Mouse (Mus musculus): ENCODE measurements around the gene Epm2a. TPM values are rescaled to one million over a fixed set of nuclear protein-coding genes. Genes with fewer than 3 reads are reported as not detected.

Gene Epm2a
- total and polyA plus RNA-seq, 3 experiments = 12.1 to 35.4 (median 31.2) TPM

GRCm38 (mm10) chr10:11439342-11439741, 96.1 kb downstream of the Epm2a start:
- intact Hi-C loops (cut with DNase I) = no loop called here
- no peak overlapping the region for H3K27ac ChIP-seq
- H3K27me3 ChIP-seq (ENCODE audit: control insufficient read depth, insufficient read depth, low read length) = no peaks in the 10 kb centered on the region
- DNase-seq = no peak
- no peak for TF ChIP-seq EP300 (IDR thresholded peaks at IDR 0.05; ENCODE audit: insufficient read depth, low read depth, low read length)
- TF ChIP-seq CTCF (IDR thresholded peaks at IDR 0.05) = no peak
- no peak for TF ChIP-seq POLR2A (IDR thresholded peaks at IDR 0.05; ENCODE audit: insufficient read depth, low read depth, low read length)
- no peaks in the 10 kb centered on the region for H3K4me1 ChIP-seq (ENCODE audit: control insufficient read depth, insufficient read depth, low read length)
- 85% methylated on average over 6 of the region's 6 CpGs for WGBS
- H3K9ac ChIP-seq (ENCODE audit: low read depth, low read length) = no peak overlapping the region
- no peaks in the 10 kb centered on the region for H3K36me3 ChIP-seq (ENCODE audit: control insufficient read depth, insufficient read depth, low read length)
- no peaks in the 10 kb centered on the region for H3K79me2 ChIP-seq (replicated peaks; ENCODE audit: control insufficient read depth, insufficient read depth, low read length)
- no peak overlapping the region for H3K4me3 ChIP-seq

GRCm38 (mm10) chr10:11449556-11450305, 106.5 kb downstream of the Epm2a start:
- no peaks in the 10 kb centered on the region for H3K27me3 ChIP-seq (ENCODE audit: control insufficient read depth, insufficient read depth, low read length)
- no peak overlapping the region for H3K9ac ChIP-seq (ENCODE audit: low read depth, low read length)
- no peak overlapping the region for H3K27ac ChIP-seq
- WGBS = 32% methylated on average over 23 of the region's 23 CpGs
- DNase-seq = peak; percentile 42 to 63
- no peak overlapping the region for H3K4me3 ChIP-seq
- TF ChIP-seq EP300 (IDR thresholded peaks at IDR 0.05; ENCODE audit: insufficient read depth, low read depth, low read length) (no peak), CTCF (IDR thresholded peaks at IDR 0.05) (peak; percentile 82)
- H3K4me1 ChIP-seq (ENCODE audit: control insufficient read depth, insufficient read depth, low read length) = no peaks in the 10 kb centered on the region
- intact Hi-C loops (cut with DNase I) = loop anchor here (5.0 kb wide), 1 partner anchor 1163 kb away; no protein-coding TSS in a partner anchor
- H3K79me2 ChIP-seq (replicated peaks; ENCODE audit: control insufficient read depth, insufficient read depth, low read length) = no peaks in the 10 kb centered on the region
- H3K36me3 ChIP-seq (ENCODE audit: control insufficient read depth, insufficient read depth, low read length) = no peaks in the 10 kb centered on the region

- no peaks in the 10 kb centered on the region for H3K4me1 ChIP-seq (ENCODE audit: control insufficient read depth, insufficient read depth, low read length)
- 83% methylated on average over 2 of the region's 2 CpGs for WGBS
- no peaks in the 10 kb centered on the region for H3K79me2 ChIP-seq (replicated peaks; ENCODE audit: control insufficient read depth, insufficient read depth, low read length)
- TF ChIP-seq POLR2A (IDR thresholded peaks at IDR 0.05; ENCODE audit: insufficient read depth, low read depth, low read length) = no peak
- TF ChIP-seq EP300 (IDR thresholded peaks at IDR 0.05; ENCODE audit: insufficient read depth, low read depth, low read length) = no peak
- no peak for TF ChIP-seq CTCF (IDR thresholded peaks at IDR 0.05)
- no peaks in the 10 kb centered on the region for H3K27me3 ChIP-seq (ENCODE audit: control insufficient read depth, insufficient read depth, low read length)
- no peak overlapping the region for H3K27ac ChIP-seq
- intact Hi-C loops (cut with DNase I) = loop anchor here (5.0 kb wide), 1 partner anchor 1160 kb away; no protein-coding TSS in a partner anchor
- no peak overlapping the region for H3K4me3 ChIP-seq
- DNase-seq = no peak
- no peaks in the 10 kb centered on the region for H3K36me3 ChIP-seq (ENCODE audit: control insufficient read depth, insufficient read depth, low read length)
- no peak overlapping the region for H3K9ac ChIP-seq (ENCODE audit: low read depth, low read length)
Measured at GRCm38 (mm10) chr10:11452537-11452936, 109.3 kb downstream of the Epm2a start.

GRCm38 (mm10) chr10:11457445-11457844, 114.2 kb downstream of the Epm2a start:
- 43% methylated on average over 1 of the region's 1 CpGs for WGBS
- DNase-seq = no peak
- no peaks in the 10 kb centered on the region for H3K4me1 ChIP-seq (ENCODE audit: control insufficient read depth, insufficient read depth, low read length)
- TF ChIP-seq CTCF (IDR thresholded peaks at IDR 0.05) (peak; percentile 29), POLR2A (IDR thresholded peaks at IDR 0.05; ENCODE audit: insufficient read depth, low read depth, low read length) (no peak), EP300 (IDR thresholded peaks at IDR 0.05; ENCODE audit: insufficient read depth, low read depth, low read length) (no peak)
- no peak overlapping the region for H3K9ac ChIP-seq (ENCODE audit: low read depth, low read length)
- H3K4me3 ChIP-seq = no peak overlapping the region
- H3K79me2 ChIP-seq (replicated peaks; ENCODE audit: control insufficient read depth, insufficient read depth, low read length) = no peaks in the 10 kb centered on the region
- no peak overlapping the region for H3K27ac ChIP-seq
- H3K27me3 ChIP-seq (ENCODE audit: control insufficient read depth, insufficient read depth, low read length) = no peaks in the 10 kb centered on the region
- intact Hi-C loops (cut with DNase I) = no loop called here
- no peaks in the 10 kb centered on the region for H3K36me3 ChIP-seq (ENCODE audit: control insufficient read depth, insufficient read depth, low read length)

DNA sequence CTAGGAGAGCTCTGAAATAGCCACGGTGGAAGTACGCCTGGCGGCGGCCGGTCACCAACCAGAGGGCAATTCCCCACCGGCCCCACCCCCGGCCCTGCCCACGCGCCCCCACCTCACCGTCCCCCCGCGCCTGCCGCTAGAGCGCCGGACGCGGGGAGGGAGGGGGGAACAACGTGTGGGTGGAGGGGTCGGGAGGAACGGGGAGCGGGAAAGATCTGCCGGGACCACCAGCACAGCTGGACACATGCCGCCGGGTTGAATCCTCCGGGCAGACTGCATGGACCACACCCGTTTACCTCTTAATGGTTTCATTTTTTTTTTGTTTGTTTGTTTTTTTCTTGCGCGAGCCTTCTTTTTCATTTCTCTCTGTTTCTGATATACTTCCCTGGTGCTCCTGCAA, 148.8 kb downstream of the Epm2a start:
- no peak overlapping the region for H3K9ac ChIP-seq (ENCODE audit: low read depth, low read length)
- no peaks in the 10 kb centered on the region for H3K36me3 ChIP-seq (ENCODE audit: control insufficient read depth, insufficient read depth, low read length)
- no peak overlapping the region for H3K4me3 ChIP-seq
- H3K79me2 ChIP-seq (replicated peaks; ENCODE audit: control insufficient read depth, insufficient read depth, low read length) = no peaks in the 10 kb centered on the region
- H3K27me3 ChIP-seq (ENCODE audit: control insufficient read depth, insufficient read depth, low read length) = no peaks in the 10 kb centered on the region
- intact Hi-C loops (cut with DNase I) = no loop called here
- DNase-seq = peak; percentile 32 to 47
- TF ChIP-seq POLR2A (IDR thresholded peaks at IDR 0.05; ENCODE audit: insufficient read depth, low read depth, low read length) = no peak
- TF ChIP-seq EP300 (IDR thresholded peaks at IDR 0.05; ENCODE audit: insufficient read depth, low read depth, low read length) = no peak
- no peak for TF ChIP-seq CTCF (IDR thresholded peaks at IDR 0.05)
- no peaks in the 10 kb centered on the region for H3K4me1 ChIP-seq (ENCODE audit: control insufficient read depth, insufficient read depth, low read length)
- no peak overlapping the region for H3K27ac ChIP-seq
- 40% methylated on average over 28 of the region's 28 CpGs for WGBS

Other genes starting within 250 kb of the Epm2a start
- gene Shprh, start 194.0 kb upstream of the Epm2a start, total RNA-seq (2021) = 10 to 100 TPM; 11.1 TPM
- 1.9 and 4.0 TPM in 2 replicates for gene Shprh, start 194.0 kb upstream of the Epm2a start, polyA plus RNA-seq (2012; rRNA removed)
- gene Fbxo30, start 62.1 kb upstream of the Epm2a start, total RNA-seq (2021) = 10 to 100 TPM; 23.7 to 27.3 TPM
- 3.9 and 11.2 TPM in 2 replicates for gene Fbxo30, start 62.1 kb upstream of the Epm2a start, polyA plus RNA-seq (2012; rRNA removed)